Mouse (Mus musculus) forebrain, embryonic 15.5 days (tissue): ENCODE data around the gene Cytl1. TPM values are rescaled to one million over a fixed set of nuclear protein-coding genes. Genes with fewer than 3 reads are reported as not detected.

Experiments used
- ATAC-seq: fragments of 200-750 bp; cut with Nextera tagmentation; replicated peaks from 2 replicates; pipeline ENCODE4 v1.8.0; 2017; ENCODE audit warnings: mild to moderate bottlenecking, moderate TSS enrichment, moderate library complexity
- H3K27ac ChIP-seq: fragments of 300-500 bp; sonication (generic); replicated peaks from 2 replicates; pipeline ENCODE4 v1.5.1; 2015; ENCODE audit warnings: mild to moderate bottlenecking, inconsistent platforms
- H3K27me3 ChIP-seq: fragments of 300-500 bp; sonication (generic); 2 replicates; pipeline ENCODE4 v1.6.1; 2015; ENCODE audit warnings: inconsistent platforms
- H3K36me3 ChIP-seq: fragments of 300-500 bp; sonication (generic); 2 replicates; pipeline ENCODE4 v1.6.1; 2015; ENCODE audit warnings: mild to moderate bottlenecking, inconsistent platforms
- H3K4me1 ChIP-seq: fragments of 300-500 bp; sonication (generic); 2 replicates; pipeline ENCODE4 v1.6.1; 2015; ENCODE audit warnings: inconsistent platforms
- H3K4me2 ChIP-seq: fragments of 300-500 bp; sonication (generic); replicated peaks from 2 replicates; pipeline ENCODE4 v1.6.1; 2015; ENCODE audit warnings: mild to moderate bottlenecking, inconsistent platforms
- H3K4me3 ChIP-seq: fragments of 300-500 bp; sonication (generic); 2 replicates; pipeline ENCODE4 v1.5.1; 2015; ENCODE audit warnings: mild to moderate bottlenecking, inconsistent platforms
- H3K9ac ChIP-seq: fragments of 300-500 bp; sonication (generic); replicated peaks from 2 replicates; pipeline ENCODE4 v1.6.1; 2015; ENCODE audit warnings: mild to moderate bottlenecking, inconsistent platforms
- H3K9me3 ChIP-seq: fragments of 300-500 bp; sonication (generic); 2 replicates; pipeline ENCODE4 v1.6.1; 2016; ENCODE audit warnings: inconsistent platforms
- WGBS: fragments of 180-500 bp; shearing (Covaris S2); methylation state at CpG from one replicate; pipeline ENCODE4 v1.1.7; 2015; ENCODE audit warnings: mixed read lengths; 5-methylcytosine and 5-hydroxymethylcytosine counted together
- polyA plus RNA-seq: library from polyadenylated mRNA; unstranded; fragments of >200 nt; fragmentation: Nextera tagmentation; extraction: Ambion mirVana; gene quantifications from 2 replicates; pipeline ENCODE4 v1.2.1, GENCODE M21; 2015

Cytl1 gene
- 0.26 TPM in 1 of 2 replicates, not detected in the other for polyA plus RNA-seq

DNA sequence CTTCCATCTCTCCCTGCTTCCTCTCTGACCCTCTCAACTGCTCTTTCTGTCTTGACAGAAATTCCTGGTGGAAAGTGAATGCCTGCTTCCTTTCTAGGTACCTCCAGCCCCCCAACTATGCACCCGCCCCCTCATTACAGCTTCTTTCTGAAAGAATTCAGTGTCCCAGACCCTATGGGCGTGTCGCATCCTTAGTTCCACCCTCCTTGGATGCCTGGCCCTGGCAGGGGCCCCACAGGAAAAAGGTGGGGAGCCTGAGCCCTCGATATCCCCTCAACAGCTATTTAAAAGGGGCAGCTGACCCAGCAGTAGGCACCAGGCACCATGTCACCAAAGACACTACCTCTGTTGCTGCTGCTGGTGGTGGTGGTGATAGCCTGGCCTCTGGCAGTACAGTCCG lies at the start of gene Cytl1:
TSS of gene Cytl1 (plus strand) at position 296 of the 400 bp plus-strand sequence.
- Histone ChIP-seq H3K27ac (no peak within 1 kb of the TSS), H3K4me3 (no peak within 1 kb of the TSS), H3K27me3 (no peaks in the 10 kb centered on the region), H3K4me2 (no peak within 1 kb of the TSS), H3K9me3 (no peaks in the 10 kb centered on the region), H3K36me3 (no peaks in the 10 kb centered on the region), H3K4me1 (no peaks in the 10 kb centered on the region), H3K9ac (no peak within 1 kb of the TSS)
- no peak for ATAC-seq
- WGBS: 26% methylated on average over 5 of the region's 5 CpGs

DNA sequence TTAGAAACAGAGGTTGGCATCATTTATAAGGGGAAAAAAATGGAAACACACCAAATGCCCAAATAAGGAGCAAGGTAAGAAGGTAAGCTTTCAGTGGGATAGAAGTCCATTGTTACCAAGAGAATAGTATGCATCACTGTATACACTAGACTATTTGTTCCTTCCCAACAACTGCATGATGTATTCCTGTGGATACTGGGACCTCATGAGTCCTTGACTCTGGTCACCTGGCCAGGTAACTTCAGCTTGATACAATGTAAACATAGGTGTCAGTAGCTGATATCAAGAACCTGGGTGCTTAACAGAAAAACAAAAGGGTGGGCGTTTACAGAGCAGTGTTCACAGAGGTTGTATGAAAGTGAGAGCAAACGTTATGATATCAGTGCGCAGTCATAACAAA lies 42.6 kb upstream of the Cytl1 start:
- Histone ChIP-seq H3K4me3 (no peak overlapping the region), H3K9me3 (no peaks in the 10 kb centered on the region), H3K27me3 (no peaks in the 10 kb centered on the region), H3K27ac (no peak overlapping the region), H3K4me1 (peaks cover 6% of the 10 kb centered on the region), H3K36me3 (no peaks in the 10 kb centered on the region), H3K9ac (no peak overlapping the region), H3K4me2 (no peak overlapping the region)
- WGBS: 87% methylated on average over 3 of the region's 3 CpGs
- no peak for ATAC-seq

DNA sequence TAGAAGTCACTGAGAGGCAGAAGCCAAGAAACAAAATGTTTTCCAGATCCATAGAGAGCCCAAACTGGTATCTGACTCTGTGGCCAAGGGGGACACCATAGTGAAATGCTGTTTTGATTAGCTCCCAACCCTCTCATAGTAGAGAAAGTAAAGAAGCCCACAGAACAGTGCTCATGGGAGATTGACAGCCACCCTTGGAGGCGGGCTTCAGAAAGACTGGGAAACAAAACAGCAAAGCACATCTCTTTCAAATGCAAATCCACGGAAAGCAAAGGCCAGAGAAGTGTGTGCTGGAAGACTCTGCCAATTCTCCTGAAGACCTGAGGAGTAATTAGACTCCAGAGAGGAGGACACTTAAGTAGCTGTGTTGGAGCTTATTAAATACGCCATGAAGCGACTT lies 39.5 kb upstream of the Cytl1 start:
- Histone ChIP-seq H3K9ac (no peak overlapping the region), H3K4me2 (no peak overlapping the region), H3K27me3 (no peaks in the 10 kb centered on the region), H3K36me3 (no peaks in the 10 kb centered on the region), H3K4me3 (no peak overlapping the region), H3K9me3 (no peaks in the 10 kb centered on the region), H3K4me1 (peaks cover 15% of the 10 kb centered on the region), H3K27ac (no peak overlapping the region)
- ATAC-seq: peak; percentile 51
- WGBS: 7% methylated on average over 4 of the region's 4 CpGs

DNA sequence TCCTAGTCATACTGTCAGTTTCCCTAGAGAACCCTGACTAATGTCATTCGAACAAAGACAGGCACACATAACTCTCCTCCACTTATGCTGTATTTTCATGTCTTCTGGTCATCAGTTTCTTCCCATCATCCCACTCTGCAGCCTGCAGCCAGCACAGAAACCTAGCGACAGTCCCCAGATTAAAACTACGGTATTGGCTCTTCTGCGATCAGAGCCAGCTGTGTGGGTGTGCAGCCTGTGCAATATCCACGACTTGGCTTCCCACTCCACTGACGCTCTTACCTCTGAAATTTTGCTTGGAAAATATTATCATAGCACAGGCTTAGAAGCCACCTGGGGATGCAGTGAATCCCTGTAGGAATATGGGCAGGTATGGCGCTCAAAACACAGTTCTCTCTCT lies 38.0 kb upstream of the Cytl1 start:
- no peaks in the 10 kb centered on the region for H3K9me3 ChIP-seq
- no peak for ATAC-seq
- H3K4me3 ChIP-seq: no peak overlapping the region
- WGBS: 93% methylated on average over 7 of the region's 7 CpGs
- H3K4me2 ChIP-seq: no peak overlapping the region
- H3K36me3 ChIP-seq: no peaks in the 10 kb centered on the region
- H3K27ac ChIP-seq: no peak overlapping the region
- H3K4me1 ChIP-seq: peaks cover 15% of the 10 kb centered on the region
- no peaks in the 10 kb centered on the region for H3K27me3 ChIP-seq
- no peak overlapping the region for H3K9ac ChIP-seq

DNA sequence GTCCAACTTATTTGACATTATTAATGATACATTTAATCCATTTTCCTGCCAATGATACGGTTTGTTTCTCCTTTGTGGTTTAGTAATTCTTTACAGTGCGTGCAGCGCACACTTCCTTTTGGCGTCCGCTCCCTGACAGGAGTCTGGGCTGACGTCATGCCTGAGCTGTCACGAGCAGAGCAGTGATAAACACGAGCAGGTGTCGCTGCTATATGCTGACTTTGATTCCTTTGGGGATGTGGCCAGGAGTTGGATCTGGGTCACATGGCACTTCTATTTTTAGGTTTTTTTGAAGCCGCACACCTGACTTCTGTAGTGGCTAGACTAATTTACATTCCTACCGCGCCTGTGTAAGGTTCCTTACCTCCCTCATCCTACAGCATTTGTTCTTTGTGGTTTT lies 35.6 kb upstream of the Cytl1 start:
- Histone ChIP-seq H3K27ac (no peak overlapping the region), H3K36me3 (no peaks in the 10 kb centered on the region), H3K4me2 (peak overlapping the region; percentile 16; the same call in 1 of the 2 replicates), H3K4me1 (peaks cover 15% of the 10 kb centered on the region), H3K9me3 (no peaks in the 10 kb centered on the region), H3K4me3 (no peak overlapping the region), H3K9ac (no peak overlapping the region), H3K27me3 (no peaks in the 10 kb centered on the region)
- 0 out of 2 replicates have a peak, but pooled peaks have one; percentile 61 for ATAC-seq
- WGBS: 53% methylated on average over 12 of the region's 12 CpGs

DNA sequence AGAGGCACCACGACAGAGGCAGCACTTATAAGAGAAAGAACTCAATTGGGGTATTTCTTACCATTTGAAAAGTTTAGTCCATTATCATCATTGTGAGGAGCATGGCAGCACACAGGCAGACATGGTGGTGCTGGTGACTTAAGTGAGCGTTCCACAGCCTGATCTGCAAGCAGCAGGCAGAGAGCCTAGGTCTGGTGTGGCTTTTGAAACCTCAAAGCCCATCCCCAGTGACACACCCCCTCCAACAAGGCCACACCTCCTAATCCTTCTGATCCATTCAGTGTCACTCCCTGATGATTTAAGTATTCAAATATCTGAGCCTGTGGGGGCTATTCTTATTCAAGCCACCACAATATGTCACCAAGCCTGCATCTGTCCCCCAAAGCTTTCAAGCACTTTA lies 30.4 kb upstream of the Cytl1 start:
- no peak overlapping the region for H3K27ac ChIP-seq
- H3K4me2 ChIP-seq: no peak overlapping the region
- H3K4me3 ChIP-seq: no peak overlapping the region
- H3K9me3 ChIP-seq: peaks cover 9% of the 10 kb centered on the region; the same call in 1 of the 2 replicates
- WGBS: 65% methylated on average over 2 of the region's 2 CpGs
- no peak for ATAC-seq
- no peaks in the 10 kb centered on the region for H3K36me3 ChIP-seq
- H3K4me1 ChIP-seq: peaks cover 2% of the 10 kb centered on the region
- H3K9ac ChIP-seq: no peak overlapping the region
- no peaks in the 10 kb centered on the region for H3K27me3 ChIP-seq

DNA sequence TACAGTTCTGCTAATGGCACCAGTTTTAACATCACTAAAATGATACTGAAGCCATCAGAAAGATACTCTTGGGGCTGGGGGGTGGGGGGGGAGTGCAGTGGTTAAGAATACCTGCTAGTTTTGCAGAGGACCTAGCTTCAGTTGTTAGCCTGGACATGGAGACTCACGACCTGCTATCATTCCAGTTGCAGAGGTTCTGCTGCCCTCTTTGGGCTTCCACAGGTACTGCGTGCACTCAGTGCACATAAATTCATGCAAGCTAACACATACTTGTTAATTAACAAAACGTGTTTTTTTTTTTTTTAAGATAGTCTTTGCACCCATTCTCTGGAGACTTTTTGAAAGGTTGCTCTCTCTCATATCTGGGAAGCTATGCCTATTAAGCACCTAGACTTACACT lies 27.2 kb upstream of the Cytl1 start:
- ATAC-seq: no peak
- Histone ChIP-seq H3K9me3 (peaks cover 9% of the 10 kb centered on the region; the same call in 1 of the 2 replicates), H3K36me3 (no peaks in the 10 kb centered on the region), H3K4me3 (no peak overlapping the region), H3K4me2 (no peak overlapping the region), H3K9ac (no peak overlapping the region), H3K4me1 (no peaks in the 10 kb centered on the region), H3K27me3 (no peaks in the 10 kb centered on the region), H3K27ac (no peak overlapping the region)
- 63% methylated on average over 3 of the region's 3 CpGs for WGBS

DNA sequence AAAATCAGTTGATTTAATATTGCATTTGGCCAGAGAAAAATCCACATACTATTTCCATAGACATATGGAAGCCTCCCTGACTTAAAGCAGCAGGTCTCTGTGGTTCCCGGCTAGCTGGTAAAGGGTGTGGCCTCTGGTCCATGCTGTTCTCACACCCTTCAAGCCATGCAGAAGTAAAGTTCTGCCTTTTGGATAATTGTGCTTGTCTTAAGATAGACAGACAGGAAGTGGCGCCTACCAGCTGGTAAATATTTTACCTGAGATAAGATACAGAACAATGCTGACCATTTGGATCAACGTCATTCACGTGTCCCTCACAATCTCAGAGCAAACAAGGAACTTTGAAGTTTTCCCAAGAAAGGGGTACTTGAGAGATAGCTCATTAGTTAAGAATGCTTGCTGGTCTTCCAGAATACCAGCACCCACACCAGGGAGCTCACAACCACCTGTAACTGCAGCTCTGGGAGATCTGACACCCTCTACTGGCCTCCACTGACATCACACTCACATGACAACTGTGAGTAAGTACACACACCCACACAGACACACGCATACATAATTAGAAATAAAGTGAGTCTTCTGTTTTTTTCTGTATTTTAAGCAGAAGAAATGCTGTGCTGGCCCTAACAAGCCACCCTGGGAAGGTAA lies 25.9 kb upstream of the Cytl1 start:
- no peaks in the 10 kb centered on the region for H3K36me3 ChIP-seq
- 92% methylated on average over 5 of the region's 5 CpGs for WGBS
- H3K27ac ChIP-seq: no peak overlapping the region
- H3K4me1 ChIP-seq: peaks cover 11% of the 10 kb centered on the region
- no peak overlapping the region for H3K9ac ChIP-seq
- H3K4me3 ChIP-seq: no peak overlapping the region
- H3K27me3 ChIP-seq: no peaks in the 10 kb centered on the region
- peaks cover 9% of the 10 kb centered on the region; the same call in 1 of the 2 replicates for H3K9me3 ChIP-seq
- H3K4me2 ChIP-seq: no peak overlapping the region
- ATAC-seq: no peak

DNA sequence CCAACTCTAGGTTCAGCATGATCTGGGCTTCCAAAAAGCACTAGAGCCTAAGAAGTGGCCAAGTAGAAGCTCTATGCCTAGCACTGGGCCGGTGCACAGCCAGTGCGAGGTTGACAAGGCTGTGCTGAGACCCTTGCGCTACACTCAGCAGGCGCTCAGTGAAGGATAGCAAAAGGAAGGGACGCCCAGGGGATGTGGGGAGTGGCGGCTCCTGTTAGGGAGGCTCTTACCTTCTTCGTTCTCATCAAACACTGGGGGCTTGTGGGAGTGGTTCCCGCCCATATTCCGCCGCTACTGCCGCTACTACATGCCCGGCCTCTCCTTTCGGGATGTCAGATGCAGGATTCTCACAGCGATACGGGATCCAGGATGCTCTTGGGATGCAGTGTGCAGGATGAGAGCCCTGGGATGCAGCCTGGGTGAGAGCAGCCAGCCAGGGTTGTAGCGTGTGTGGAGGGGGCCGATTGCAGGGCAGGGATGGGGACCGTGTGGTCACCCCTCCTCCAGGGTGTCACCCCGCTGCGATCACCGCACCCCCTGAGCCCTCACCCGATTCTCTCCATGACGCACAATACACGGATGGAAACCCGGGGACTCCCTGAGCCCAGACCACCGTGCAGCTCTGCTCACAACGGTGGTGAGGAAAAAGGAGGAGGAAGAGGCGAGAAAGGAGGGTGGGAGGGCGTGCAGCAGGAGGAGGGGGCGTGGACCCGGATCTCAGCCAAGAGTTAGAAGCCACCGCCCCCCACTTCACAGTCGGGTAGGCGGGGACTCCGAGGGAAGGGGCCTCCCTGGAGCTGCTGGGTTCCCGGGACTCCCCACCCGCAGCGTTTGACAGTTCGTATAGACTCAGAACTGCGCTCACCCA lies 18.6 kb upstream of the Cytl1 start, which contains the start of gene Stk32b:
TSS of gene Stk32b (minus strand) at position 667 of the 868 bp plus-strand sequence.
- H3K4me2 ChIP-seq: peak within 1 kb of the TSS; percentile 82
- WGBS: under 1% methylated on average over 40 of the region's 40 CpGs
- peak within 1 kb of the TSS; percentile 63 for H3K4me3 ChIP-seq
- H3K27ac ChIP-seq: peak within 1 kb of the TSS; percentile 88
- H3K9ac ChIP-seq: peak within 1 kb of the TSS; percentile 74
- H3K27me3 ChIP-seq: peaks cover 7% of the 10 kb centered on the region; the same call in 1 of the 2 replicates
- peak; percentile 90 for ATAC-seq
- H3K36me3 ChIP-seq: no peaks in the 10 kb centered on the region
- no peaks in the 10 kb centered on the region for H3K9me3 ChIP-seq
- H3K4me1 ChIP-seq: peaks cover 37% of the 10 kb centered on the region

DNA sequence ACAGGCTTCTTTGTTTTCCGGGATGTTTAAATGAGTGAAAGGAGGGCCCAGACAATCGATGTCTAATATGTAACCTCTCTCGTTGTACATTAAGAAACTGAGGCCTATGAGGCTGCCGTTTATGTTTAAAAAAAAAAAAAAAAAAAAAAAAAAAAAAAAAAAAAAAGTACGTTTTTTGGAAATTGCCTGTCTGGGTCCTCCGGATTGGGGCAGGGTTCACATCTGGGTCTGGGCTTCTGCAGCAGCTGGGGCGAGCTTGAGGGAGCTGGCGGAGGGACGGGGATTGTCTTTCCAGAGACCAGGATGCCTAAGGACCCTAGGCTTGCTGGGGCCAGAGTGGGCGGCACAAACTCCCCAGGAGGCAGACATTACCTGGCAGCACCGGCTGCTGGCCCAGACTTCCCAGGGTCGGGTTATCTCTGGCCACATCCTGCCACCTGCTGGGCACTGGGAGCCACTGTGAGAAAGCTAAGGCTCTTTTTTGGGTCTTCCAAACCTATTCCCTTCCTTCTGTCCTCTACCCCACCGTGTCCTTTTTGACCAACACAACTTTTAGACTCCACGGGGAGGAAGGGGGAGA lies 17.8 kb upstream of the Cytl1 start:
- peak; percentile 59 for ATAC-seq
- WGBS: 0% methylated on average over 14 of the region's 14 CpGs
- Histone ChIP-seq H3K4me3 (peak overlapping the region; percentile 63), H3K9me3 (no peaks in the 10 kb centered on the region), H3K4me1 (peaks cover 37% of the 10 kb centered on the region), H3K4me2 (peak overlapping the region; percentile 82), H3K27me3 (peaks cover 7% of the 10 kb centered on the region; the same call in 1 of the 2 replicates), H3K36me3 (no peaks in the 10 kb centered on the region), H3K9ac (peak overlapping the region; percentile 74), H3K27ac (peak overlapping the region; percentile 88)

DNA sequence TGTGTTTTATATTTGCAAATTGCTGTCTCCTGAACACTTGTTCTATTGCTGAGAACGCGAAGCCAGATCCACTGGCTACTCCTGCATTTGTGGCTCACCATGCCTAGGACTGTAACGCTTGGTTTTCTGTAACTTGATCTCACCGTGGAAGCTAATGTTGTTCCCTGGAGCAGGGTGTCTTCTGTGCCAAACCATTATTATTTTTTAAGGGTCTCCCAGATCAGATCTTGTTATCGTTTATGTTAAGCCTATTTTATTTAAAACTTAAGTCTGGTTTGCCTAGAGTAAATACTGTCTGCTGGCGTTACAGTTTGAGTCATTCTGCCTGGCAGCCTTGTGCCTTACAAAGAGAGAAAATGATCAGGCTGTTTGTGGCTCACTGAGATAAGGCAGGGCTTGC lies 14.6 kb upstream of the Cytl1 start:
- H3K4me1 ChIP-seq: peaks cover 17% of the 10 kb centered on the region; the same call in 1 of the 2 replicates
- H3K27ac ChIP-seq: no peak overlapping the region
- no peak overlapping the region for H3K9ac ChIP-seq
- no peaks in the 10 kb centered on the region for H3K36me3 ChIP-seq
- H3K4me2 ChIP-seq: no peak overlapping the region
- no peak for ATAC-seq
- H3K27me3 ChIP-seq: peaks cover 10% of the 10 kb centered on the region; the same call in 1 of the 2 replicates
- H3K9me3 ChIP-seq: no peaks in the 10 kb centered on the region
- H3K4me3 ChIP-seq: no peak overlapping the region
- WGBS: 37% methylated on average over 6 of the region's 6 CpGs
